In the genomic region with DNA sequence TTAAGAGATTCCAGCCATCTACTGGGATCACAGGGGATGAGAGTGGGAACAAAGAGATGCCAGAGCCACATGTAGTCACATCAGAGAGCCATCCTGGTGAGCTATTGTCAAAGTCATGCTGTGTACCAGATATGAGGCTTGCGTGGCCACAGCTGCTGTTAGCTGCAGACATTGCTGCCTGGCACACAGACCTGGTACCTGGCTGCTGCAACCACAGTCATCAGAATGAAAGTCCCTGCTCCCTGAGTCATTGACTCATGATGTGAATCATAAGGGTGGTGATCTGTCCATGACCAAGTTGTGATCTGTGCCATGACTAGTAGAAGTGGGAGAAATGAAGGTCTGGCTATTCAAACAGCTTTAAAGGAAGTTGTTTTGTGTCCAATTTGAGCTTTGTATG, we compare ENCODE assay signal across 18 mouse cellular contexts.
DNase-seq lines count a peak whose midpoint lies in the region; TF ChIP-seq lines count a peak whose summit lies in the region.
"Had no signal": no experiment of that assay in that cellular context is flagged by ENCODE, and none has a peak within 500 bp of the region (broad histone marks: within the 10 kb centered on the region; RNA-seq: fewer than 3 reads in every experiment).

No protein-coding gene starts in this region.

- DNase-seq in heart, adult 11 months, result peak; percentile 80
- no peak for DNase-seq in heart, adult 2 months
- peak; percentile 34 for DNase-seq in NIH3T3 (ENCODE audit: low read depth)
- DNase-seq in limb, embryonic 10.5 days (ENCODE audit: low spot score), result no peak
- no peak for DNase-seq in left cerebral cortex, adult 11 months (ENCODE audit: low spot score)
- DNase-seq in ovary, postnatal 36 days (ENCODE audit: low spot score), result no peak
- DNase-seq in hindbrain, embryonic 10.5 days (ENCODE audit: low spot score), result no peak
- DNase-seq: adrenal gland, postnatal 25 days; B cell, adult 2 months; cerebellum, adult 2 months; cerebellum, postnatal 14 days; gastrocnemius, postnatal 10 days; kidney, adult 8-10 months had no signal

- intact Hi-C loops in heart, adult 2 months (cut with DNase I), result no loop called here

- H3K9ac ChIP-seq in heart, adult 2 months (ENCODE audit: low read depth, low read length), result no peak overlapping the region
- H3K9ac ChIP-seq: embryonic facial prominence, embryonic 12.5 days; forebrain, embryonic 12.5 days; heart, embryonic 12.5 days; hindbrain, embryonic 15.5 days had no signal

- H3K9me3 ChIP-seq in limb, embryonic 10.5 days (replicated peaks), result no peaks in the 10 kb centered on the region
- H3K9me3 ChIP-seq in hindbrain, embryonic 10.5 days, result no peaks in the 10 kb centered on the region
- H3K9me3 ChIP-seq: embryonic facial prominence, embryonic 12.5 days; forebrain, embryonic 12.5 days; heart, embryonic 12.5 days; hindbrain, embryonic 15.5 days had no signal

- H3ac ChIP-seq in C2C12 (ENCODE audit: control insufficient read depth, insufficient read length, low read depth), result no peak overlapping the region

- TF ChIP-seq POLR2A in heart, adult 2 months (IDR thresholded peaks at IDR 0.05; ENCODE audit: insufficient read depth, low read depth, low read length), result no peak

- WGBS in heart, adult 2 months, result 78% methylated on average over 1 of the region's 1 CpGs
- 73% methylated on average over 1 of the region's 1 CpGs for WGBS in limb, embryonic 10.5 days
- 20% methylated on average over 1 of the region's 1 CpGs for WGBS in hindbrain, embryonic 10.5 days

- no peak for TF ChIP-seq CTCF in heart, adult 2 months (IDR thresholded peaks at IDR 0.05)
- no peak for TF ChIP-seq CTCF in C2C12 (IDR thresholded peaks at IDR 0.05; ENCODE audit: control insufficient read depth, insufficient read depth, insufficient read length)

- TF ChIP-seq EP300 in heart, adult 2 months (IDR thresholded peaks at IDR 0.05; ENCODE audit: insufficient read depth, low read depth, low read length), result no peak

- no peaks in the 10 kb centered on the region for H3K36me3 ChIP-seq in heart, adult 2 months (ENCODE audit: control insufficient read depth, insufficient read depth, low read length)
- no peaks in the 10 kb centered on the region for H3K36me3 ChIP-seq in C2C12 (ENCODE audit: control insufficient read depth, insufficient read depth)
- H3K36me3 ChIP-seq in limb, embryonic 10.5 days, result no peaks in the 10 kb centered on the region
- no peaks in the 10 kb centered on the region for H3K36me3 ChIP-seq in hindbrain, embryonic 10.5 days
- H3K36me3 ChIP-seq: embryonic facial prominence, embryonic 12.5 days; forebrain, embryonic 12.5 days; heart, embryonic 12.5 days; hindbrain, embryonic 15.5 days had no signal

- no peaks in the 10 kb centered on the region; the same call in 1 of the 2 replicates for H3K79me2 ChIP-seq in heart, adult 2 months (replicated peaks; ENCODE audit: control insufficient read depth, insufficient read depth, low read length)
- no peaks in the 10 kb centered on the region for H3K79me2 ChIP-seq in C2C12 (ENCODE audit: control insufficient read depth, insufficient read depth)

- H3K27me3 ChIP-seq in heart, adult 2 months (ENCODE audit: control insufficient read depth, insufficient read depth, low read length), result no peaks in the 10 kb centered on the region
- no peaks in the 10 kb centered on the region for H3K27me3 ChIP-seq in C2C12 (ENCODE audit: control insufficient read depth, insufficient read depth, insufficient read length)
- H3K27me3 ChIP-seq in limb, embryonic 10.5 days (ENCODE audit: low read depth, poor library complexity, severe bottlenecking), result no peaks in the 10 kb centered on the region
- no peaks in the 10 kb centered on the region for H3K27me3 ChIP-seq in hindbrain, embryonic 10.5 days (ENCODE audit: insufficient read depth, poor library complexity, severe bottlenecking)
- H3K27me3 ChIP-seq: embryonic facial prominence, embryonic 12.5 days; forebrain, embryonic 12.5 days; heart, embryonic 12.5 days; hindbrain, embryonic 15.5 days had no signal

- H3K79me3 ChIP-seq in C2C12 (ENCODE audit: low read depth), result no peaks in the 10 kb centered on the region

- no peak overlapping the region for H3K4me3 ChIP-seq in heart, adult 2 months
- no peak overlapping the region for H3K4me3 ChIP-seq in C2C12 (ENCODE audit: insufficient read depth, poor library complexity, severe bottlenecking)
- no peak overlapping the region for H3K4me3 ChIP-seq in limb, embryonic 10.5 days
- no peak overlapping the region for H3K4me3 ChIP-seq in hindbrain, embryonic 10.5 days
- H3K4me3 ChIP-seq: embryonic facial prominence, embryonic 12.5 days; forebrain, embryonic 12.5 days; heart, embryonic 12.5 days; hindbrain, embryonic 15.5 days had no signal

- H3K4me1 ChIP-seq in heart, adult 2 months (ENCODE audit: control insufficient read depth, insufficient read depth, low read length), result no peaks in the 10 kb centered on the region
- H3K4me1 ChIP-seq in limb, embryonic 10.5 days, result peaks cover 16% of the 10 kb centered on the region
- H3K4me1 ChIP-seq in hindbrain, embryonic 10.5 days (replicated peaks), result no peaks in the 10 kb centered on the region
- H3K4me1 ChIP-seq: embryonic facial prominence, embryonic 12.5 days; forebrain, embryonic 12.5 days; heart, embryonic 12.5 days; hindbrain, embryonic 15.5 days had no signal

- no peak overlapping the region for H3K27ac ChIP-seq in heart, adult 2 months
- peak overlapping the region; percentile 59; the same call in 1 of the 2 replicates for H3K27ac ChIP-seq in limb, embryonic 10.5 days
- H3K27ac ChIP-seq in hindbrain, embryonic 10.5 days, result no peak overlapping the region
- H3K27ac ChIP-seq: embryonic facial prominence, embryonic 12.5 days; forebrain, embryonic 12.5 days; hindbrain, embryonic 15.5 days had no signal

TF ChIP-seq in C2C12, 6 proteins besides CTCF, POLR2A, EP300 and RAD21:
- TF ChIP-seq MYOG (IDR thresholded peaks at IDR 0.05; ENCODE audit: control insufficient read depth, extremely low read depth, insufficient read length) (no peak), FOSL1 (IDR thresholded peaks at IDR 0.05; ENCODE audit: insufficient read depth, low read length, poor library complexity, severe bottlenecking) (peak; percentile 86), MAX (IDR thresholded peaks at IDR 0.05) (peak; percentile 77), CEBPB (IDR thresholded peaks at IDR 0.05; ENCODE audit: low read depth) (peak; percentile 43), MYOD1 (IDR thresholded peaks at IDR 0.05; ENCODE audit: control insufficient read depth, insufficient read length, low read depth) (peak; percentile 81), USF1 (IDR thresholded peaks at IDR 0.05; ENCODE audit: low read depth) (no peak)

Comparison
In these comparisons a context has a peak if more than half of its experiments do, and no peak if none do; other contexts are left out.
1. DNase-seq: peak in heart, adult 11 months (single experiment) and NIH3T3 (single experiment); none in heart, adult 2 months (0 of 2), limb, embryonic 10.5 days (single experiment), left cerebral cortex, adult 11 months (single experiment), ovary, postnatal 36 days (single experiment) and hindbrain, embryonic 10.5 days (single experiment).